Comparison of ENCODE assay signal across 13 mouse cellular contexts in genomic region chr17:26201998-26202397, GRCm38 (mm10). TPM values are rescaled to one million over a fixed set of nuclear protein-coding genes. Genes with fewer than 3 reads are reported as not detected.
DNase-seq lines count a peak whose midpoint lies in the region; ATAC-seq and TF ChIP-seq lines count a peak whose summit lies in the region.
"Had no signal": no experiment of that assay in that cellular context is flagged by ENCODE, and none has a peak within 500 bp of the region (broad histone marks: within the 10 kb centered on the region; RNA-seq: fewer than 3 reads in every experiment).

No protein-coding gene starts in this region.

- TF ChIP-seq CTCF in lung, postnatal 0 days (IDR thresholded peaks at IDR 0.05), result no peak

- peaks cover 25% of the 10 kb centered on the region for H3K4me1 ChIP-seq in heart, embryonic 15.5 days (replicated peaks)
- peaks cover 26% of the 10 kb centered on the region for H3K4me1 ChIP-seq in lung, embryonic 15.5 days
- peaks cover 10% of the 10 kb centered on the region for H3K4me1 ChIP-seq in lung, postnatal 0 days (ENCODE audit: insufficient read depth, low read depth, low read length)
- peaks cover 67% of the 10 kb centered on the region for H3K4me1 ChIP-seq in liver, embryonic 15.5 days (replicated peaks)

- H3K4me2 ChIP-seq in heart, embryonic 15.5 days, result peak overlapping the region; percentile 99; the same call in 1 of the 2 replicates
- peak overlapping the region; percentile 95; the same call in 1 of the 2 replicates for H3K4me2 ChIP-seq in lung, embryonic 15.5 days
- no peak overlapping the region for H3K4me2 ChIP-seq in lung, postnatal 0 days (replicated peaks; ENCODE audit: low read depth, low read length)
- peak overlapping the region; percentile 97 for H3K4me2 ChIP-seq in liver, embryonic 15.5 days

- peaks cover 58% of the 10 kb centered on the region for H3K27me3 ChIP-seq in heart, embryonic 15.5 days
- peaks cover 61% of the 10 kb centered on the region for H3K27me3 ChIP-seq in lung, embryonic 15.5 days
- peaks cover 10% of the 10 kb centered on the region; the same call in 1 of the 2 replicates for H3K27me3 ChIP-seq in lung, postnatal 0 days (replicated peaks; ENCODE audit: insufficient read depth, low read length)
- peaks cover 68% of the 10 kb centered on the region for H3K27me3 ChIP-seq in liver, embryonic 15.5 days

- no peak for ATAC-seq in heart, embryonic 15.5 days (replicated peaks; ENCODE audit: insufficient number of reproducible peaks, insufficient read depth, low FRiP score, low read depth)
- ATAC-seq in lung, embryonic 15.5 days (ENCODE audit: borderline replicate concordance, extremely low read depth, low FRiP score, low TSS enrichment), result no peak
- no peak for ATAC-seq in lung, postnatal 0 days
- no peak for ATAC-seq in liver, embryonic 15.5 days (ENCODE audit: insufficient read depth)
- ATAC-seq: activated CD4-positive, CD25-positive, alpha-beta regulatory T cell, adult 4 months had no signal

- no peaks in the 10 kb centered on the region; the same call in 1 of the 2 replicates for H3K36me3 ChIP-seq in heart, embryonic 15.5 days
- peaks cover 12% of the 10 kb centered on the region for H3K36me3 ChIP-seq in lung, embryonic 15.5 days
- H3K36me3 ChIP-seq in lung, postnatal 0 days (ENCODE audit: insufficient read depth, low read length), result no peaks in the 10 kb centered on the region; the same call in 1 of the 2 replicates
- H3K36me3 ChIP-seq in liver, embryonic 15.5 days (replicated peaks), result peaks cover 12% of the 10 kb centered on the region

- no peak overlapping the region for H3K9ac ChIP-seq in heart, embryonic 15.5 days
- H3K9ac ChIP-seq in lung, embryonic 15.5 days, result no peak overlapping the region
- no peak overlapping the region for H3K9ac ChIP-seq in lung, postnatal 0 days (replicated peaks; ENCODE audit: low read depth)
- H3K9ac ChIP-seq in liver, embryonic 15.5 days, result no peak overlapping the region

- 0 out of 2 replicates have a peak overlapping the region, but pooled peaks have one; percentile 60 for H3K4me3 ChIP-seq in heart, embryonic 15.5 days
- no peak overlapping the region for H3K4me3 ChIP-seq in lung, embryonic 15.5 days
- no peak overlapping the region for H3K4me3 ChIP-seq in lung, postnatal 0 days (ENCODE audit: low read depth, low read length)
- H3K4me3 ChIP-seq in liver, embryonic 15.5 days (replicated peaks), result no peak overlapping the region

- no peaks in the 10 kb centered on the region for H3K9me3 ChIP-seq in heart, embryonic 15.5 days (replicated peaks)
- H3K9me3 ChIP-seq in lung, embryonic 15.5 days, result no peaks in the 10 kb centered on the region
- no peaks in the 10 kb centered on the region for H3K9me3 ChIP-seq in lung, postnatal 0 days (ENCODE audit: low read length)
- no peaks in the 10 kb centered on the region for H3K9me3 ChIP-seq in liver, embryonic 15.5 days (replicated peaks)

- no peak overlapping the region for H3K27ac ChIP-seq in heart, embryonic 15.5 days
- H3K27ac ChIP-seq in lung, embryonic 15.5 days, result no peak overlapping the region
- no peak overlapping the region for H3K27ac ChIP-seq in lung, postnatal 0 days (ENCODE audit: low read length)
- no peak overlapping the region for H3K27ac ChIP-seq in liver, embryonic 15.5 days (replicated peaks)
- H3K27ac ChIP-seq: macrophage had no signal

- no peak for TF ChIP-seq EP300 in lung, postnatal 0 days (IDR thresholded peaks at IDR 0.05)

- no peak for DNase-seq in heart, adult 18-20 months
- no peak for DNase-seq in lung, postnatal 0 days (ENCODE audit: low spot score)
- peak; percentile 67 to 68 for DNase-seq in adrenal gland, postnatal 36 days
- no peak for DNase-seq in testis, postnatal 10 days (ENCODE audit: low spot score)
- no peak for DNase-seq in natural killer cell, adult 2 months (ENCODE audit: low spot score in 2 of 2)
- DNase-seq: cerebellum, adult 8-10 months; gastrocnemius, postnatal 36 days had no signal

RNA-seq across cellular contexts. Expression of gene Rgs11, which starts 0.8 kb away (rescaled TPM):
- polyA plus RNA-seq in heart, embryonic 15.5 days (2015; fragmentation: Nextera tagmentation; extraction: Ambion mirVana), result 4.5 and 5.7 TPM in 2 replicates
- total RNA-seq in heart, adult 18-20 months (2021), result under 1 TPM; 0.15 to 0.77 TPM
- 11.7 and 12.8 TPM in 2 replicates for polyA plus RNA-seq in lung, embryonic 15.5 days (2015; fragmentation: Nextera tagmentation; extraction: Ambion mirVana)
- 11.8 and 12.0 TPM in 2 replicates for polyA plus RNA-seq in lung, postnatal 0 days (2015; fragmentation: Nextera tagmentation; extraction: Ambion mirVana)
- total RNA-seq in adrenal gland, postnatal 36 days (2021), result 10 to 100 TPM; 29.6 to 35.1 TPM
- polyA plus RNA-seq in liver, embryonic 15.5 days (2015; fragmentation: Nextera tagmentation; extraction: Ambion mirVana), result 0.24 and 0.36 TPM in 2 replicates

RNA-seq across cellular contexts. Expression of gene Pdia2, which starts 3.1 kb away (rescaled TPM):
- 0.25 and 0.76 TPM in 2 replicates for polyA plus RNA-seq in heart, embryonic 15.5 days (2015; fragmentation: Nextera tagmentation; extraction: Ambion mirVana)
- not detected for total RNA-seq in heart, adult 18-20 months (2021)
- polyA plus RNA-seq in lung, embryonic 15.5 days (2015; fragmentation: Nextera tagmentation; extraction: Ambion mirVana), result 0.39 and 0.78 TPM in 2 replicates
- 0.40 and 0.49 TPM in 2 replicates for polyA plus RNA-seq in lung, postnatal 0 days (2015; fragmentation: Nextera tagmentation; extraction: Ambion mirVana)
- 1 to 10 TPM in 1 of 2 experiments, under 1 TPM in 1; 0.72 to 1.3 TPM for total RNA-seq in adrenal gland, postnatal 36 days (2021)
- polyA plus RNA-seq in liver, embryonic 15.5 days (2015; fragmentation: Nextera tagmentation; extraction: Ambion mirVana), result 72.3 and 75.1 TPM in 2 replicates
- total RNA-seq: gastrocnemius, postnatal 36 days; heart, postnatal 4 days had no signal
- polyA plus RNA-seq: activated CD4-positive, CD25-positive, alpha-beta regulatory T cell, adult 4 months; macrophage had no signal

RNA-seq across cellular contexts. Expression of gene Arhgdig, which starts 5.6 kb away (rescaled TPM):
- 3.7 and 6.0 TPM in 2 replicates for polyA plus RNA-seq in heart, embryonic 15.5 days (2015; fragmentation: Nextera tagmentation; extraction: Ambion mirVana)
- total RNA-seq in heart, adult 18-20 months (2021), result 1 to 10 TPM in 1 of 2 experiments, under 1 TPM in 1; 0.95 to 1.2 TPM
- 13.1 and 13.3 TPM in 2 replicates for polyA plus RNA-seq in lung, embryonic 15.5 days (2015; fragmentation: Nextera tagmentation; extraction: Ambion mirVana)
- polyA plus RNA-seq in lung, postnatal 0 days (2015; fragmentation: Nextera tagmentation; extraction: Ambion mirVana), result 22.9 and 23.8 TPM in 2 replicates
- total RNA-seq in adrenal gland, postnatal 36 days (2021), result 10 to 100 TPM; 10.4 TPM
- polyA plus RNA-seq in liver, embryonic 15.5 days (2015; fragmentation: Nextera tagmentation; extraction: Ambion mirVana), result 14.4 and 15.3 TPM in 2 replicates
- polyA plus RNA-seq: activated CD4-positive, CD25-positive, alpha-beta regulatory T cell, adult 4 months; macrophage had no signal

RNA-seq across cellular contexts. Expression of gene Fam234a, which starts 42.0 kb away (rescaled TPM):
- polyA plus RNA-seq in heart, embryonic 15.5 days (2015; fragmentation: Nextera tagmentation; extraction: Ambion mirVana), result 44.3 and 47.5 TPM in 2 replicates
- total RNA-seq in heart, adult 18-20 months (2021), result 100 to 1,000 TPM; 138 TPM
- 44.4 and 44.7 TPM in 2 replicates for polyA plus RNA-seq in lung, embryonic 15.5 days (2015; fragmentation: Nextera tagmentation; extraction: Ambion mirVana)
- polyA plus RNA-seq in lung, postnatal 0 days (2015; fragmentation: Nextera tagmentation; extraction: Ambion mirVana), result 71.2 and 71.8 TPM in 2 replicates
- total RNA-seq in adrenal gland, postnatal 36 days (2021), result 100 to 1,000 TPM; 107 to 126 TPM
- polyA plus RNA-seq in liver, embryonic 15.5 days (2015; fragmentation: Nextera tagmentation; extraction: Ambion mirVana), result 16.4 and 18.3 TPM in 2 replicates

RNA-seq across cellular contexts. Expression of gene Luc7l, which starts 50.7 kb away (rescaled TPM):
- 53.4 and 55.3 TPM in 2 replicates for polyA plus RNA-seq in heart, embryonic 15.5 days (2015; fragmentation: Nextera tagmentation; extraction: Ambion mirVana)
- total RNA-seq in heart, adult 18-20 months (2021), result 10 to 100 TPM; 12.2 to 16.6 TPM
- 88.3 and 90.1 TPM in 2 replicates for polyA plus RNA-seq in lung, embryonic 15.5 days (2015; fragmentation: Nextera tagmentation; extraction: Ambion mirVana)
- polyA plus RNA-seq in lung, postnatal 0 days (2015; fragmentation: Nextera tagmentation; extraction: Ambion mirVana), result 42.2 and 46.6 TPM in 2 replicates
- 10 to 100 TPM; 50.0 to 74.6 TPM for total RNA-seq in adrenal gland, postnatal 36 days (2021)
- polyA plus RNA-seq in liver, embryonic 15.5 days (2015; fragmentation: Nextera tagmentation; extraction: Ambion mirVana), result 28.9 and 29.0 TPM in 2 replicates

Comparison
In these comparisons a context has a peak if more than half of its experiments do, and no peak if none do; other contexts are left out.
1. DNase-seq: peak in adrenal gland, postnatal 36 days (2 of 2); none in heart, adult 18-20 months (0 of 2), lung, postnatal 0 days (single experiment), testis, postnatal 10 days (single experiment) and natural killer cell, adult 2 months (0 of 2).
2. RNA of gene Pdia2, which starts 3.1 kb away (polyA plus RNA-seq): 72.3 to 75.1 TPM in liver, embryonic 15.5 days; 0.40 to 0.49 TPM in lung, postnatal 0 days, 0.39 to 0.78 TPM in lung, embryonic 15.5 days and 0.25 to 0.76 TPM in heart, embryonic 15.5 days; every median in the first group is over 10 times any median in the second.